Mouse (Mus musculus) MEL (cell line): ENCODE measurements at regions not wholly inside any gene's neighbourhood (a gene's known extent, or its start where the extent isn't known, plus 50 kb on each side); places are given as distances from the start of the nearest gene placed in this dataset.

Experiments
- CTCF ChIP-seq, 3 experiments: IDR thresholded peaks in 2 of 3; conservative IDR thresholded peaks in 1 of 3; 2 replicates each; pipeline ENCODE4 v1.5.1; 2011 to 2012; ENCODE audit warnings: low read length in 3 of 3, low read depth in 2 of 3, mild to moderate bottlenecking in 2 of 3, improper control_type of control experiment in 1 of 3, inconsistent platforms in 1 of 3, mixed read lengths in 1 of 3, moderate library complexity in 1 of 3; ENCODE audit not compliant: control insufficient read depth in 1 of 3, insufficient read depth in 1 of 3, poor library complexity in 1 of 3, severe bottlenecking in 1 of 3
- GATA1 ChIP-seq: IDR thresholded peaks from 2 replicates; pipeline ENCODE4 v1.6.1; 2011; ENCODE audit warnings: low read depth, low read length, improper control_type of control experiment
- HCFC1 ChIP-seq: IDR thresholded peaks from 2 replicates; pipeline ENCODE4 v1.6.1; 2012; ENCODE audit warnings: low read depth, mild to moderate bottlenecking, inconsistent platforms, low read length, improper control_type of control experiment, moderate library complexity
- JUND ChIP-seq: IDR thresholded peaks from 2 replicates; pipeline ENCODE4 v1.6.1; 2011; ENCODE audit warnings: low read depth, mild to moderate bottlenecking, improper control_type of control experiment, low read length
- MYC ChIP-seq: IDR thresholded peaks from 2 replicates; pipeline ENCODE4 v1.6.1; 2011; ENCODE audit warnings: low read depth, mild to moderate bottlenecking, low read length, improper control_type of control experiment, moderate library complexity
- POLR2A ChIP-seq, 2 experiments: IDR thresholded peaks; 2 replicates each; pipeline ENCODE4 v1.6.1; 2011 to 2012; ENCODE audit warnings: low read length in 2 of 2, mild to moderate bottlenecking in 2 of 2, control low read depth in 1 of 2, improper control_type of control experiment in 1 of 2, low read depth in 1 of 2, moderate library complexity in 1 of 2; ENCODE audit not compliant: control insufficient read depth in 1 of 2, insufficient read depth in 1 of 2, poor library complexity in 1 of 2
- SMC3 ChIP-seq: IDR thresholded peaks from 2 replicates; pipeline ENCODE4 v1.6.1; 2011; ENCODE audit warnings: low read depth, low read length, improper control_type of control experiment
- TAL1 ChIP-seq: IDR thresholded peaks from 2 replicates; pipeline ENCODE4 v1.6.1; 2012; ENCODE audit warnings: mild to moderate bottlenecking, inconsistent platforms, low read length, moderate library complexity, mixed read lengths
- TCF12 ChIP-seq: IDR thresholded peaks from 2 replicates; pipeline ENCODE4 v1.6.1; 2014; ENCODE audit warnings: low read depth, mild to moderate bottlenecking, inconsistent platforms, low read length, improper control_type of control experiment, moderate library complexity
- USF1 ChIP-seq: IDR thresholded peaks from 2 replicates; pipeline ENCODE4 v1.6.1; 2014; ENCODE audit warnings: low read depth, mild to moderate bottlenecking, inconsistent platforms, low read length, improper control_type of control experiment, moderate library complexity
- USF2 ChIP-seq, 2 experiments: IDR thresholded peaks; 2 replicates each; pipeline ENCODE4 v1.6.1; 2011 to 2012; ENCODE audit warnings: improper control_type of control experiment in 2 of 2, low read length in 2 of 2, borderline replicate concordance in 1 of 2, inconsistent platforms in 1 of 2, low read depth in 1 of 2, mild to moderate bottlenecking in 1 of 2; ENCODE audit not compliant: insufficient read depth in 1 of 2
- ZKSCAN1 ChIP-seq: IDR thresholded peaks from 2 replicates; pipeline ENCODE4 v1.6.1; 2012; ENCODE audit warnings: low read depth, mild to moderate bottlenecking, inconsistent platforms, low read length, improper control_type of control experiment, moderate library complexity
- ZNF384 ChIP-seq: IDR thresholded peaks from 2 replicates; pipeline ENCODE4 v1.6.1; 2012; ENCODE audit warnings: low read depth, mild to moderate bottlenecking, inconsistent platforms, low read length, improper control_type of control experiment

GRCm38 (mm10) chr5:106385219-106385618 is 72.7 kb downstream of the Barhl2 start:
- no peak for TF ChIP-seq SMC3
- TF ChIP-seq ZNF384: no peak
- no peak for TF ChIP-seq POLR2A (IDR thresholded peaks at IDR 0.05; ENCODE audit: control insufficient read depth in 1 of 2, insufficient read depth in 1 of 2, low read depth in 1 of 2, low read length in 2 of 2, poor library complexity in 1 of 2)
- no peak for TF ChIP-seq USF1
- TF ChIP-seq CTCF (IDR thresholded peaks at IDR 0.05 in 2 of 3, conservative IDR thresholded peaks at IDR 0.05 in 1 of 3; ENCODE audit: control insufficient read depth in 1 of 3, insufficient read depth in 1 of 3, low read depth in 2 of 3, low read length in 3 of 3, poor library complexity in 1 of 3, severe bottlenecking in 1 of 3): no peak
- TF ChIP-seq GATA1: no peak
- no peak for TF ChIP-seq TAL1
- TF ChIP-seq ZKSCAN1: no peak
- no peak for TF ChIP-seq HCFC1
- no peak for TF ChIP-seq TCF12
- TF ChIP-seq JUND: no peak
- TF ChIP-seq MYC: no peak
- no peak for TF ChIP-seq USF2 (IDR thresholded peaks at IDR 0.05; ENCODE audit: borderline replicate concordance in 1 of 2, insufficient read depth in 1 of 2, low read depth in 1 of 2, low read length in 2 of 2)
